Mouse (Mus musculus): ENCODE measurements around the gene Sytl3. TPM values are rescaled to one million over a fixed set of nuclear protein-coding genes. Genes with fewer than 3 reads are reported as not detected.
"Not testable (repeated sequence)": the region's sequence is repeated elsewhere in the genome, so short reads cannot be mapped to it uniquely, and the experiment has no call there.

The Sytl3 gene
- not detected for total RNA-seq (2021)

- not testable (repeated sequence) for DNase-seq
These were observed at the start of gene Sytl3 for GRCm38 (mm10) chr17:6658801-6659200. Gene Sytl3, plus strand, starts transcription at chr17:6659093.

DNA sequence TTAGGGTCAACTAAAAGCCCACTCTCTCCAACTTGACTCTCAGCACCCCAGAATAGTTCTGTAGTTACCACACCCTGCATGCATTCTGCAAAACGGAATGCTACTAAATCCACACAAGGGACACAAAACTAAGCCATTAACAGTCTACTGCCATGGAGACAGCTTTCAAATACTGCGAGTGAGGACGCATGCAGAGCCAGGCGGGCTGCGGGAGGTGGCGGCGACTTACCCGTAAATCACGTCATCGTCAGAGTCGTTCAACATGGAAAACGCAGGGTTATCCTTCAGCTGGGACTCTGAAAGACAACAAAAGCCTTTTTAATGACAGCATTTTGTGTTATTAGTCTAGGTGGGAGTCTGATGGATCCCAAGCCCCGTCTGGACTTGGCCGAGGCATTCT lies 45.4 kb upstream of the Sytl3 start:
- DNase-seq = not testable (repeated sequence)

DNA sequence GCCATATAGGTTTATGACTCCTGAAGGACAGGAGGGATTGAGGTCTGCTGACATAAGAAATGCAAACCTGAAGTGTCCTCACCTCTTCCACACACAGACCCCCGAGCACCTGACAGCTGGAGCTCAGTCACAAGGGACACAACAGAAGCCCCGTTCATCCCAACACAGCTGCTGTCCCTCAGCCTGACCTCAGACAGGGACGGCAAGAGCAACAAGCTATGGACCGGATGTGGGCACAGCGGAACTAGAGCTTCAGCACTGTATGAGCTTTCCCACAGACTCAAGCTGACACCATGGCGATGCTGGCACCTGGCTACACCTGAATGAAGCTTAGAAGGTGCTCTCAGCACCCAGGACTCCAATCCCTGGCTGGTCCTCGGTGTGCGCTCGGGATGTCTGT lies 44.6 kb upstream of the Sytl3 start:
- not testable (repeated sequence) for DNase-seq

GRCm38 (mm10) chr17:6616731-6617130 lies 42.2 kb upstream of the Sytl3 start:
- DNase-seq = not testable (repeated sequence)

DNA sequence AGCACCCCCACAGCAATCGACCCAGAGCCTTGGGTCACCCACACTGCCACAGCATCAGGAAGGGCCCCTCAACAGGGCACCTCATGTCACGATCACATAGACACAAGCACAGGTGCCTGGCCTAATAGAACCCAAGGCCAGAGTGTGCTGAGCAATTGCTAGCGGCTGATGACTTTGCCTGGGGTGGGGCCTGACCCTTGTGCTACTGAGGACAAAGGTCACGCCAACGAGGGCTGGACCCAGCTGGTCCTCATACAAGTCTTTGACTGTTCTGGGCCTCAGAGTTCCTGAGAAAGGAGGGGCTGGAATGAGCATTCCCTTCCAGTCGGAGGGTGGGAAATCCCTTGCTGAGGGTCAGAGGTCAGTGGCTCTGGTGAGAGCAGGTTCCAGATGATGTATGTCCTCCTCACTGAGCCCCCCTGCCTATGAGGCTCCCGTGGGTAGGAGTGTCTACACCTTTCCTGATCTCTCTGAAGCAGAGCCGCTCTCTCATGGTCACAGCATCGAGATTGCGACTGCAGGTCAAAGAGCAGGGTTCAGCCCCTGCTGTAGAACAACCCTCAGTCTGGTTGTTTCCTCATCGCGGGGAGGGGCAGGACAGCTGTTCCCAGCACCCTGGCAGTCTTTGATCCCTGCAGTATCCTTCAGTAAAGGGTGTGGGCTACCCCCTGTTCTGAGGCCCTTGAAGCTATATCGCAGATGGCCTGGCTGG lies 41.0 kb upstream of the Sytl3 start:
- DNase-seq = not testable (repeated sequence)

- not testable (repeated sequence) for DNase-seq
These were observed 39.6 kb upstream of the Sytl3 start for GRCm38 (mm10) chr17:6619271-6619670.

GRCm38 (mm10) chr17:6620035-6620434 lies 38.9 kb upstream of the Sytl3 start:
- DNase-seq = not testable (repeated sequence)

DNA sequence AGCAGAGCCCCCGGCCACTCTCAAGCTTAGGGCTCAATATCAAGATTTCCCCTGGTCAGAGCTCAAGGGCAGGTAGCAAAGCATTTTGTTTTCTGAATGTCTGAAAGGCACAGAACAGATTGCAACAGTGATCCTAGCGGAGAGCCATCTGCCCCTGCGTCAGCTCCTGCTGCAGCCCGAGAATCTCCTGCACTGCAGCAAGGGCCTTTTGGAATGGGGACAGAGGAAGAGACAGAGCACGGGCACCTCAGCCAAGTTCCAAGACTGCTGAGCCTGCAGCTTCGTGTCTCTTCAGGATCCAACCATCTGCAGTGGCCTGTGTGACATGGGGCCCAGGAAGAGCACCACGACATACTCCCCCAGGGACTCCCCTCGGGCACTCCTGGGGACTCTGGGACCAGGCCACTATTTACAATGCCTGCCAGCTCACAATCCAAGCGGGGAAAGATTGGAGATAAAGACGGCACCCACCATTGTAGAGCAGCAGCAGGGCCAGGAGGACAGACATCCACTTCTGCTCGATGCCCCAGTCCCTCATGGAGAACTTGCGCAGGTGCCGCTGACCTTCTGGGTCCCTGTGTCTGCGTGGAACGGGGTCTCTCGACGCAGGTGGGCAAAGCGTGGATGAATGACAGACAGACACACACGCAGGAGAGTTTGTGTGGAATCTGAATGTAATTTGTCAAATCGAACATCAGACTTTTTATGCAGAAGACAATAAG lies 38.0 kb upstream of the Sytl3 start:
- not testable (repeated sequence) for DNase-seq

DNA sequence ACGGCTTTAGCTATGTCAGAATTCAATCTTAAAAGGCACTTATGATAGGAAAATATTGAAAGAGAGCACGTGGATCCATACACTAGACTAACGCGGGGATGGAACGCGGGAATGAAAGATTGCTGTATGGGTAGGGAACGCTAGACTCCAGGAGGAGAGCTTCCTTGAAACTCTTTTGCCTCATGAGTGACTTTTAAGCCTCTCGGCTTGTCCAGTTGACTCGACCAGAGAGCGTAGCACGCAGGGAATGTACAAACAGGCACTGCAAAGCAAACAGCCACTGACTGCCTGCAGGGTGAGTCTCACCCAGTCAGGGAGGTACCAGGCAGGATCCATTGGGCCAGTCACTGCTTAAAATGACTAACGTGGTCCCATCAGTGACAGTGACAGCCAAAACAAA lies 36.9 kb upstream of the Sytl3 start:
- DNase-seq = not testable (repeated sequence)

DNA sequence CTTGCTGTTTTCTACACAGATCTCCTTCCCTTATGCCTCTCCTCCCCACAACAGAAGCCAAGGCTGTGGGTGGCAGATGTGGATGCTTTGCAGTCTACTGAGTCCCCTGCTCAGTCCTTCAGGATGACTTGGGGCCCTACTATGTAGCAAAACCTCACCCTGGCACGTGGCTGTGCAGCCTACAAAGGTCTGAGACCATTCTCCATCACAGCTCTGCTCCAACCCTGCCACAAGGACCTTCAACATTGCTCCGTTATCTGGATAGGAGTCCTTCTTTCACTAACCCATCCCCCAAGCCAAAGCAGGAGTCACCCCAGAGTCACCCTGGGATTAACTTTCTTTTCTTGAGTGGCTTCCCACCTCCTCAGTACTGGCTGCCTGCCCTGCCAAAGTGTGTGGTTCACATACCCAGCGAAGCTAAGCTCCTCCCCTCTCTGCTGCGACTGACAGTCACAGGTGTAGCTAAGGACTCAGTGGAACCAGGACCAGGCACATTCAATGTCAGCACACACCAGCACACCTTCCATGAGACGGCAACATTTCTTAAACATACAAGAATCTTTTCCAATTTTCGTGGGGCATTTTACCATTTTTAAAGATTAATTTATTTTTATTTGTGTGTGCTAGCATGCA lies 33.9 kb upstream of the Sytl3 start:
- not testable (repeated sequence) for DNase-seq

GRCm38 (mm10) chr17:6630398-6630797 lies 28.5 kb upstream of the Sytl3 start:
- DNase-seq = not testable (repeated sequence)

GRCm38 (mm10) chr17:6632850-6633249 lies 26.0 kb upstream of the Sytl3 start:
- DNase-seq = not testable (repeated sequence)

GRCm38 (mm10) chr17:6635781-6636180 lies 23.1 kb upstream of the Sytl3 start:
- not testable (repeated sequence) for DNase-seq

DNA sequence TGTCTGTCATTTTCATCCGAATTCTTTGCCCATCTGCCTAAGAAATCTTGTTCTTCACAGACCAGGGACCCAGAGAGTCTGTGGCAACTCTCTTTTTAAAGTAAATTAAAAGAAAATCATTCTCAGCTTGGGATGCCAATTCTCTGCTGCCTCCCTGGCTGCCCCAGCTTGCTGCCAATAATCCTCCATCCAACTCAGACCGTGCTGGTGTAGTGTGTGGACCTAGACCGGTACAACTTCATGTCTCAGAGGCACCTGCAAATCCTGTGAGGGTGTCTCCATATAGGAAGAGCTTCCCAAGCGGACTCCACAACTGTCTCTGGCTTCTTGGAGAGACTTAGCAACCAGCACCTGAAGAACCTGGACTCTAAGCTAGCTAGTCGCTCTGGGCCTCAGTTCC lies 22.0 kb upstream of the Sytl3 start:
- no peak for DNase-seq

- not testable (repeated sequence) for DNase-seq
These were observed 21.5 kb upstream of the Sytl3 start for GRCm38 (mm10) chr17:6637434-6637833.

DNA sequence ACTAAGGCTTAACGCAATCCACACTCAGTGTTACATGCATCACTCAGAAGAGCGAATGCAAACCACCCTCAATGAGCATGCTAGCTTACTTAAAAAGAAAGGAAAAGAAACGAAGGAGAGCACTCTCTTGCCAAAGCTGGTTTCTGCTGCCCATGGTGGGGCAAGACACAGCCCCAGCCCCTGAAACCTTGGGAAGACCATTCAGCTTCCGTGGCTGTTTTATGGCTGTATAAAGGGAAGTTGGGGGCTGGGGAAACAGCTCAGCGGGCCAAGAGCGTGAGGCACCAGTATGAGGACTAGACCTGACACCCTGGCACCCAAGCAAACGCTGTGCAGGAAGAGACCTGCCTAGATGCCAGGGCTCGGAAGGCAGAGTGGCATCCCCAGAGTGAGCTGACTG lies 20.4 kb upstream of the Sytl3 start:
- not testable (repeated sequence) for DNase-seq

- not testable (repeated sequence) for DNase-seq
These were observed 19.4 kb upstream of the Sytl3 start for GRCm38 (mm10) chr17:6639486-6639885.

- not testable (repeated sequence) for DNase-seq
These were observed 18.8 kb upstream of the Sytl3 start for GRCm38 (mm10) chr17:6640044-6640637.

DNA sequence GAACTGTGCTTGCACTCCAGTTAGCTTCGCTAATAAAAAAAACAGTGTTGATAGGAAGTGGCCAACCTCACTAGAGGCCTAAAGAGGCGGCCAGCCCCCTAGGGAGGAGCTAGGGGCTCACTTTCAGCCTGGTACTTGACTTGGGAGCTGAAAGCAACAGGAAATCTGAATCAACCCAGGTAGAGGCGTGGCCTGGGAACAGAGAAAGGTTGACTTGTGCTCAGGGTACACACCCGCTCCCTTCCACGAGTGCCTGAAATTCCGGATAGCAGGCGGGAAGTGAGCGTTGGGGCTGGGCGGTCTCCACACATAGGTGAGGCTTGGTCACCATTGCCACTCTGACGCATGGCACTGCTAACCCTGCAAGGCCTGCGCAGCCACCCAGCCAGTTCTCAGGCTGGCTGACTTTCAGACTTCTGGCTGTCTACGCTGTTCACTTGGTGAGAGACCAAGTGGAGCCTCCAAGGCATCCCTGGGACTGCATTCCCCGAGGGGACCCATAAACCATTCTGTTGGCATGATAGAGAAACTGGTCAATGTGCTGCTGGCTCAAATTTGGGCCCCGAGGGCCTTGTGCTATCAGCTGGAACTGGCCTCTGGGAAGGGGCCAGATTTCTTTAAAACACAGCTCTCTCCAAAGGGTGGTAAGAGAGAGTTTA lies 18.0 kb upstream of the Sytl3 start:
- DNase-seq = not testable (repeated sequence)

GRCm38 (mm10) chr17:6644210-6644609 lies 14.7 kb upstream of the Sytl3 start:
- not testable (repeated sequence) for DNase-seq

DNA sequence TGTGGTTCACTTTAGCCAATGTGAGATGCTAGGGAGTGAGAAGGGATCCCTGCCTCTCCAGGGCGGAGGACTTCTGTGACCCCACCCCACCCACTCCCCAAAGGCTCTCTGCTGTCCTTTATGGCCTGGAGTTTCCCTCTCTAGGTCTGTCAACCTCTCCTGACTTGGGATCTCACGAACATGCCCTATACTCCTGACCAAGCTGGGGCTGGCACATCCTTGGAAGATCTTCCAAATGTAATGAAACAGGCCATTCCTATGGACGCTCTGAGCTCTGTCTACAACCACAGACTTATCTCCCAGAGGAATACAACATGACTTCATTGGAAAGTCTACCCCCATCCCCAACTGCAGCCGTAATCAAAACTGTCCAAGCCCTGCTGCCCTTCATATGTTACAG lies 14.2 kb upstream of the Sytl3 start:
- not testable (repeated sequence) for DNase-seq

DNA sequence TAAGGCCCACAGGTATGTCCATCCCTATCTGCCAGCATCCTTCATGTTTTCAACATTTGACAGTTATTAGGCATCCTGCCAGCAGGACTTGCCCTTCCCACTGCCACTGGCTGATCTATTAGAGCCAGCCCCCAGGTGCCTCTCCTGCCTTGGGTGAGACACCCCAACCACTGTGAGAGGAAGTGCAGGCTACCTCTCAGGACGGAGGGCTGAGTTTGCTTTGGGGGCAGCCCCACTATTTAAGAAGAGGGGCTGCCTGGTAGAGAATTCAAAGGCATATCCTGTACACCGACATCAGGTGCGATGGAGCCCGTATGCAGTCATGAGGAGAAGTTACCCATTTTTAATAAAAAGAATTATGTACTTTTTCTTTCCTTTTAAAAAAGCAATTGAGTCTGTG lies 13.2 kb upstream of the Sytl3 start:
- DNase-seq = not testable (repeated sequence)

All from layer of hippocampus, postnatal 36 days (tissue).